Mouse (Mus musculus): ENCODE results near the gene Gpam. TPM values are rescaled to one million over a fixed set of nuclear protein-coding genes. Genes with fewer than 3 reads are reported as not detected.

Gene Gpam
- polyA plus RNA-seq, 1 experiment from 2014 or later, result 28.7 TPM

- H3K4me1 ChIP-seq (ENCODE audit: control insufficient read depth, insufficient read depth, low read length), result peaks cover 17% of the 10 kb centered on the region
- no peak overlapping the region for H3K9ac ChIP-seq (replicated peaks; ENCODE audit: low read length)
- no peaks in the 10 kb centered on the region for H3K27me3 ChIP-seq (ENCODE audit: control insufficient read depth, insufficient read depth, low read length)
- no peaks in the 10 kb centered on the region for H3K36me3 ChIP-seq (ENCODE audit: control insufficient read depth, insufficient read depth, low read length)
- ATAC-seq (ENCODE audit: low FRiP score, low TSS enrichment) (peak; percentile 10; the same call in 1 of the 2 replicates), DNase-seq (peak; percentile 74)
- H3K9me3 ChIP-seq (ENCODE audit: control insufficient read depth, low read length), result no peaks in the 10 kb centered on the region
- WGBS, result 43% methylated on average over 11 of the region's 11 CpGs
- H3K27ac ChIP-seq (replicated peaks; ENCODE audit: low read depth, low read length), result peak overlapping the region; percentile 63; the same call in 1 of the 2 replicates
- 0 out of 2 replicates have a peak overlapping the region, but pooled peaks have one; percentile 9 for H3K4me3 ChIP-seq (replicated peaks; ENCODE audit: low read depth, low read length)
- H3K4me2 ChIP-seq (ENCODE audit: low read length), result peak overlapping the region; percentile 30
These were observed 23.8 kb downstream of the Gpam start for GRCm38 (mm10) chr19:55103081-55103830.

GRCm38 (mm10) chr19:55101659-55102058 lies 25.4 kb downstream of the Gpam start:
- Histone ChIP-seq H3K4me1 (ENCODE audit: control insufficient read depth, insufficient read depth, low read length) (peaks cover 24% of the 10 kb centered on the region), H3K27ac (replicated peaks; ENCODE audit: low read depth, low read length) (no peak overlapping the region), H3K36me3 (ENCODE audit: control insufficient read depth, insufficient read depth, low read length) (no peaks in the 10 kb centered on the region), H3K4me3 (replicated peaks; ENCODE audit: low read depth, low read length) (no peak overlapping the region), H3K9me3 (ENCODE audit: control insufficient read depth, low read length) (no peaks in the 10 kb centered on the region), H3K27me3 (ENCODE audit: control insufficient read depth, insufficient read depth, low read length) (no peaks in the 10 kb centered on the region), H3K9ac (replicated peaks; ENCODE audit: low read length) (no peak overlapping the region), H3K4me2 (ENCODE audit: low read length) (0 out of 2 replicates have a peak overlapping the region, but pooled peaks have one; percentile 30)
- ATAC-seq (ENCODE audit: low FRiP score, low TSS enrichment), result no peak
- no peak for DNase-seq
- 88% methylated on average over 4 of the region's 4 CpGs for WGBS

- Histone ChIP-seq H3K4me1 (ENCODE audit: control insufficient read depth, insufficient read depth, low read length) (peaks cover 24% of the 10 kb centered on the region), H3K36me3 (ENCODE audit: control insufficient read depth, insufficient read depth, low read length) (peaks cover 9% of the 10 kb centered on the region), H3K9ac (replicated peaks; ENCODE audit: low read length) (peak overlapping the region; percentile 89), H3K27me3 (ENCODE audit: control insufficient read depth, insufficient read depth, low read length) (no peaks in the 10 kb centered on the region), H3K9me3 (ENCODE audit: control insufficient read depth, low read length) (no peaks in the 10 kb centered on the region), H3K4me3 (replicated peaks; ENCODE audit: low read depth, low read length) (peak overlapping the region; percentile 96), H3K27ac (replicated peaks; ENCODE audit: low read depth, low read length) (peak overlapping the region; percentile 90; the same call in 1 of the 2 replicates), H3K4me2 (ENCODE audit: low read length) (peak overlapping the region; percentile 98)
- 82% methylated on average over 2 of the region's 2 CpGs for WGBS
- ATAC-seq (ENCODE audit: low FRiP score, low TSS enrichment), result no peak
- no peak for DNase-seq
These were observed 26.6 kb downstream of the Gpam start for GRCm38 (mm10) chr19:55100227-55101140.

GRCm38 (mm10) chr19:55099184-55100160 lies 27.6 kb downstream of the Gpam start:
- Histone ChIP-seq H3K27ac (replicated peaks; ENCODE audit: low read depth, low read length) (peak overlapping the region; percentile 90), H3K4me2 (ENCODE audit: low read length) (peak overlapping the region; percentile 98), H3K9me3 (ENCODE audit: control insufficient read depth, low read length) (no peaks in the 10 kb centered on the region), H3K4me1 (ENCODE audit: control insufficient read depth, insufficient read depth, low read length) (peaks cover 24% of the 10 kb centered on the region), H3K27me3 (ENCODE audit: control insufficient read depth, insufficient read depth, low read length) (no peaks in the 10 kb centered on the region), H3K36me3 (ENCODE audit: control insufficient read depth, insufficient read depth, low read length) (peaks cover 14% of the 10 kb centered on the region), H3K4me3 (replicated peaks; ENCODE audit: low read depth, low read length) (peak overlapping the region; percentile 96), H3K9ac (replicated peaks; ENCODE audit: low read length) (peak overlapping the region; percentile 89)
- peak; percentile 92 for ATAC-seq (ENCODE audit: low FRiP score, low TSS enrichment)
- DNase-seq, result peak; percentile 95
- under 1% methylated on average over 69 of the region's 69 CpGs for WGBS

- ATAC-seq (ENCODE audit: low FRiP score, low TSS enrichment), result peak; percentile 65
- WGBS, result under 1% methylated on average over 30 of the region's 30 CpGs
- peak overlapping the region; percentile 98 for H3K4me2 ChIP-seq (ENCODE audit: low read length)
- H3K27me3 ChIP-seq (ENCODE audit: control insufficient read depth, insufficient read depth, low read length), result no peaks in the 10 kb centered on the region
- peak; percentile 68 for DNase-seq
- peak overlapping the region; percentile 96 for H3K4me3 ChIP-seq (replicated peaks; ENCODE audit: low read depth, low read length)
- peaks cover 14% of the 10 kb centered on the region for H3K36me3 ChIP-seq (ENCODE audit: control insufficient read depth, insufficient read depth, low read length)
- H3K27ac ChIP-seq (replicated peaks; ENCODE audit: low read depth, low read length), result peak overlapping the region; percentile 90
- no peaks in the 10 kb centered on the region for H3K9me3 ChIP-seq (ENCODE audit: control insufficient read depth, low read length)
- H3K9ac ChIP-seq (replicated peaks; ENCODE audit: low read length), result peak overlapping the region; percentile 89
- peaks cover 24% of the 10 kb centered on the region for H3K4me1 ChIP-seq (ENCODE audit: control insufficient read depth, insufficient read depth, low read length)
These were observed 28.4 kb downstream of the Gpam start for GRCm38 (mm10) chr19:55098409-55099183.

GRCm38 (mm10) chr19:55097396-55097967 lies 29.6 kb downstream of the Gpam start:
- DNase-seq (no peak), ATAC-seq (ENCODE audit: low FRiP score, low TSS enrichment) (no peak)
- peaks cover 20% of the 10 kb centered on the region for H3K36me3 ChIP-seq (ENCODE audit: control insufficient read depth, insufficient read depth, low read length)
- no peak overlapping the region for H3K4me2 ChIP-seq (ENCODE audit: low read length)
- no peaks in the 10 kb centered on the region for H3K9me3 ChIP-seq (ENCODE audit: control insufficient read depth, low read length)
- H3K4me3 ChIP-seq (replicated peaks; ENCODE audit: low read depth, low read length), result no peak overlapping the region
- no peaks in the 10 kb centered on the region for H3K27me3 ChIP-seq (ENCODE audit: control insufficient read depth, insufficient read depth, low read length)
- no peak overlapping the region for H3K27ac ChIP-seq (replicated peaks; ENCODE audit: low read depth, low read length)
- H3K9ac ChIP-seq (replicated peaks; ENCODE audit: low read length), result no peak overlapping the region
- peaks cover 21% of the 10 kb centered on the region for H3K4me1 ChIP-seq (ENCODE audit: control insufficient read depth, insufficient read depth, low read length)
- 74% methylated on average over 9 of the region's 9 CpGs for WGBS

- Histone ChIP-seq H3K27me3 (ENCODE audit: control insufficient read depth, insufficient read depth, low read length) (no peaks in the 10 kb centered on the region), H3K9me3 (ENCODE audit: control insufficient read depth, low read length) (no peaks in the 10 kb centered on the region), H3K9ac (replicated peaks; ENCODE audit: low read length) (no peak overlapping the region), H3K36me3 (ENCODE audit: control insufficient read depth, insufficient read depth, low read length) (peaks cover 25% of the 10 kb centered on the region), H3K4me2 (ENCODE audit: low read length) (no peak overlapping the region), H3K4me3 (replicated peaks; ENCODE audit: low read depth, low read length) (no peak overlapping the region), H3K4me1 (ENCODE audit: control insufficient read depth, insufficient read depth, low read length) (peaks cover 21% of the 10 kb centered on the region), H3K27ac (replicated peaks; ENCODE audit: low read depth, low read length) (no peak overlapping the region)
- DNase-seq, result no peak
- 77% methylated on average over 4 of the region's 4 CpGs for WGBS
- no peak for ATAC-seq (ENCODE audit: low FRiP score, low TSS enrichment)
These were observed 30.4 kb downstream of the Gpam start for GRCm38 (mm10) chr19:55096666-55097065.
